ENCODE assay signal across 17 mouse cellular contexts in genomic region chr12:42809864-42810263, GRCm38 (mm10).
"Had no signal": no experiment of that assay in that cellular context is flagged by ENCODE, and none has a peak within 500 bp of the region (broad histone marks: within the 10 kb centered on the region; RNA-seq: fewer than 3 reads in every experiment).

No protein-coding gene starts in this region.

- H3K27me3 ChIP-seq: intestine, embryonic 15.5 days; limb, embryonic 12.5 days; liver, embryonic 13.5 days; lung, embryonic 15.5 days; megakaryocyte, embryonic 14.5 days had no signal

- H3K9me3 ChIP-seq: intestine, embryonic 15.5 days; limb, embryonic 12.5 days; liver, embryonic 13.5 days; lung, embryonic 15.5 days; megakaryocyte, embryonic 14.5 days had no signal

- ATAC-seq: intestine, embryonic 15.5 days; liver, postnatal 0 days; midbrain, embryonic 16.5 days had no signal

- H3K4me1 ChIP-seq: intestine, embryonic 15.5 days; limb, embryonic 12.5 days; liver, embryonic 13.5 days; lung, embryonic 15.5 days; megakaryocyte, embryonic 14.5 days had no signal

- H3K36me3 ChIP-seq: intestine, embryonic 15.5 days; limb, embryonic 12.5 days; liver, embryonic 13.5 days; lung, embryonic 15.5 days had no signal

- DNase-seq: kidney, adult 2 months; kidney, postnatal 36 days; liver; liver, embryonic 13.5 days; liver, postnatal 0 days; lung, postnatal 14 days; right cerebral cortex, adult 18-20 months; thymus, postnatal 4 days had no signal

- H3K4me3 ChIP-seq: intestine, embryonic 15.5 days; layer of hippocampus, adult 2 months; limb, embryonic 12.5 days; liver, embryonic 13.5 days; lung, embryonic 15.5 days; megakaryocyte, embryonic 14.5 days had no signal

- H3K4me2 ChIP-seq: intestine, embryonic 15.5 days; limb, embryonic 12.5 days; liver, embryonic 13.5 days; lung, embryonic 15.5 days; midbrain, embryonic 11.5 days had no signal

- H3K27ac ChIP-seq: intestine, embryonic 15.5 days; layer of hippocampus, adult 2 months; limb, embryonic 12.5 days; liver, embryonic 13.5 days; lung, embryonic 15.5 days; macrophage; stomach, postnatal 0 days had no signal

- H3K9ac ChIP-seq: intestine, embryonic 15.5 days; limb, embryonic 12.5 days; liver, embryonic 13.5 days; liver, postnatal 0 days; lung, embryonic 15.5 days had no signal
